Mouse (Mus musculus) myocyte (in vitro differentiated cells): ENCODE measurements around the gene Dgkg.

Source experiments
- CEBPB ChIP-seq: IDR thresholded peaks from 2 replicates; pipeline ENCODE4 v1.6.1; 2011; ENCODE audit warnings: mild to moderate bottlenecking, moderate library complexity; ENCODE audit not compliant: poor library complexity, insufficient read depth, severe bottlenecking
- E2F4 ChIP-seq: IDR thresholded peaks from one replicate; pipeline ENCODE4 v1.6.1; 2011; ENCODE audit warnings: mild to moderate bottlenecking, control low read depth, moderate library complexity; ENCODE audit not compliant: insufficient read depth
- MAX ChIP-seq: IDR thresholded peaks from one replicate; pipeline ENCODE4 v1.6.1; 2011; ENCODE audit warnings: low read depth, mild to moderate bottlenecking, control low read depth
- MYOD1 ChIP-seq, 3 experiments: IDR thresholded peaks; one replicate each; pipeline ENCODE4 v1.6.1; 2011; ENCODE audit warnings: control low read depth in 2 of 3, low read depth in 2 of 3, mild to moderate bottlenecking in 2 of 3, moderate library complexity in 1 of 3; ENCODE audit not compliant: insufficient read length in 2 of 3, control insufficient read depth in 1 of 3
- MYOG ChIP-seq, 3 experiments: IDR thresholded peaks; one replicate each; pipeline ENCODE4 v1.6.1; 2011; ENCODE audit warnings: control low read depth in 2 of 3, low read depth in 2 of 3, mild to moderate bottlenecking in 2 of 3; ENCODE audit not compliant: insufficient read length in 2 of 3, control insufficient read depth in 1 of 3, insufficient read depth in 1 of 3
- POLR2A ChIP-seq: IDR thresholded peaks from one replicate; pipeline ENCODE4 v1.6.1; 2011; ENCODE audit warnings: low read depth, mild to moderate bottlenecking, control low read depth, moderate library complexity; ENCODE audit not compliant: insufficient read length
- POLR2AphosphoS2 ChIP-seq: IDR thresholded peaks from one replicate; pipeline ENCODE4 v1.6.1; 2011; ENCODE audit warnings: low read depth, control low read depth; ENCODE audit not compliant: insufficient read length
- SRF ChIP-seq: IDR thresholded peaks from one replicate; pipeline ENCODE4 v1.6.1; 2011; ENCODE audit warnings: low read depth; ENCODE audit not compliant: control insufficient read depth, insufficient read length
- TCF12 ChIP-seq: IDR thresholded peaks from one replicate; pipeline ENCODE4 v1.6.1; 2011; ENCODE audit warnings: mild to moderate bottlenecking, control low read depth; ENCODE audit not compliant: poor library complexity, insufficient read depth, severe bottlenecking
- USF1 ChIP-seq: IDR thresholded peaks from one replicate; pipeline ENCODE4 v1.6.1; 2011; ENCODE audit warnings: low read depth, mild to moderate bottlenecking, control low read depth, moderate library complexity

GRCm38 (mm10) chr16:22663136-22663535 is 6.1 kb upstream of the Dgkg start:
- TF ChIP-seq MAX (no peak), USF1 (no peak), MYOD1 (IDR thresholded peaks at IDR 0.05; ENCODE audit: control insufficient read depth in 1 of 3, insufficient read length in 2 of 3, low read depth in 2 of 3) (no peak), POLR2A (no peak), TCF12 (no peak), SRF (no peak), E2F4 (no peak), MYOG (IDR thresholded peaks at IDR 0.05; ENCODE audit: control insufficient read depth in 1 of 3, insufficient read depth in 1 of 3, insufficient read length in 2 of 3, low read depth in 2 of 3) (no peak), POLR2AphosphoS2 (no peak), CEBPB (no peak)
